Mouse (Mus musculus) urinary bladder, postnatal 36 days (tissue): Measurements from ENCODE around the gene Slc27a1.

Experiments
- DNase-seq, 2 experiments: peaks; one replicate each; pipeline ENCODE4 v3.0.0; 2022; ENCODE audit warnings: low spot score in 2 of 2, mixed read lengths in 1 of 2

The Slc27a1 gene

GRCm38 (mm10) chr8:71580201-71580600 is 11.5 kb downstream of the Slc27a1 start:
- DNase-seq, result no peak

- no peak for DNase-seq
Observed at GRCm38 (mm10) chr8:71586891-71587290, 18.2 kb downstream of the Slc27a1 start.

GRCm38 (mm10) chr8:71588762-71589161 is 20.1 kb downstream of the Slc27a1 start:
- DNase-seq, result no peak

- DNase-seq, result no peak
Observed at GRCm38 (mm10) chr8:71591017-71591416, 22.3 kb downstream of the Slc27a1 start.

- peak; percentile 88 to 94 for DNase-seq
Observed at GRCm38 (mm10) chr8:71591471-71592373, 23.0 kb downstream of the Slc27a1 start, which contains the start of gene Pgls. TSS of gene Pgls (plus strand) at chr8:71592176.

- peak in 1 of 2 experiments; percentile 76 for DNase-seq
Observed at GRCm38 (mm10) chr8:71592374-71593170, 23.9 kb downstream of the Slc27a1 start.

- DNase-seq, result no peak
Observed at GRCm38 (mm10) chr8:71593556-71594323, 25.1 kb downstream of the Slc27a1 start.

GRCm38 (mm10) chr8:71594324-71594722 is 25.6 kb downstream of the Slc27a1 start:
- no peak for DNase-seq

- peak; percentile 82 to 87 for DNase-seq
Observed at GRCm38 (mm10) chr8:71595862-71596261, 27.2 kb downstream of the Slc27a1 start.

- DNase-seq, result no peak
Observed at GRCm38 (mm10) chr8:71596384-71596783, 27.7 kb downstream of the Slc27a1 start.

- no peak for DNase-seq
Observed at GRCm38 (mm10) chr8:71596798-71597197, 28.1 kb downstream of the Slc27a1 start.

- no peak for DNase-seq
Observed at GRCm38 (mm10) chr8:71597451-71597850, 28.8 kb downstream of the Slc27a1 start, which contains the start of gene Fam129c. TSS of gene Fam129c (plus strand) at chr8:71597648.

GRCm38 (mm10) chr8:71598375-71598774 is 29.7 kb downstream of the Slc27a1 start:
- DNase-seq, result no peak

GRCm38 (mm10) chr8:71598841-71599240 is 30.2 kb downstream of the Slc27a1 start:
- no peak for DNase-seq

- no peak for DNase-seq
Observed at GRCm38 (mm10) chr8:71601939-71602665, 33.4 kb downstream of the Slc27a1 start.

GRCm38 (mm10) chr8:71602666-71603334 is 34.1 kb downstream of the Slc27a1 start:
- DNase-seq, result peak; percentile 75 to 86

GRCm38 (mm10) chr8:71604021-71604420 is 35.3 kb downstream of the Slc27a1 start:
- DNase-seq, result no peak

GRCm38 (mm10) chr8:71610822-71611651 is 42.4 kb downstream of the Slc27a1 start, which contains the start of gene Colgalt1:
TSS of gene Colgalt1 (plus strand) at chr8:71610998.
- peak; percentile 94 to 97 for DNase-seq

GRCm38 (mm10) chr8:71612141-71612540 is 43.5 kb downstream of the Slc27a1 start:
- no peak for DNase-seq
